Mouse (Mus musculus) intestine, embryonic 16.5 days (tissue): ENCODE results near the gene Wipf2. TPM values are rescaled to one million over a fixed set of nuclear protein-coding genes. Genes with fewer than 3 reads are reported as not detected.
A peak's percentile ranks its signal among the peaks of the same experiment; 100 is the strongest.
"Not testable (repeated sequence)": the region's sequence is repeated elsewhere in the genome, so short reads cannot be mapped to it uniquely, and the experiment has no call there.

ENCODE experiments used
- ATAC-seq: fragments of 200-750 bp; cut with Nextera tagmentation; 2 replicates; pipeline ENCODE4 v1.8.0; 2017; ENCODE audit warnings: moderate TSS enrichment, moderate library complexity
- H3K27ac ChIP-seq: fragments of 300-500 bp; sonication (generic); 2 replicates; pipeline ENCODE4 v1.5.1; 2014; ENCODE audit warnings: mild to moderate bottlenecking, low read length
- H3K27me3 ChIP-seq: fragments of 300-500 bp; sonication (generic); replicated peaks from 2 replicates; pipeline ENCODE4 v1.6.1; 2014; ENCODE audit warnings: low read length, control low read depth, mixed read lengths; ENCODE audit not compliant: control insufficient read depth, insufficient read depth
- H3K36me3 ChIP-seq: fragments of 300-500 bp; sonication (generic); 2 replicates; pipeline ENCODE4 v1.6.1; 2014; ENCODE audit warnings: low read length, control low read depth; ENCODE audit not compliant: control insufficient read depth, insufficient read depth
- H3K4me1 ChIP-seq: fragments of 300-500 bp; sonication (generic); 2 replicates; pipeline ENCODE4 v1.6.1; 2014; ENCODE audit warnings: low read length, control low read depth, mixed read lengths; ENCODE audit not compliant: control insufficient read depth, insufficient read depth
- H3K4me2 ChIP-seq: fragments of 300-500 bp; sonication (generic); 2 replicates; pipeline ENCODE4 v1.6.1; 2014; ENCODE audit warnings: low read depth, low read length, control low read depth
- H3K4me3 ChIP-seq: fragments of 300-500 bp; sonication (generic); 2 replicates; pipeline ENCODE4 v1.5.1; 2014; ENCODE audit warnings: mild to moderate bottlenecking, low read length
- H3K9ac ChIP-seq: fragments of 300-500 bp; sonication (generic); 2 replicates; pipeline ENCODE4 v1.6.1; 2014; ENCODE audit warnings: low read depth, low read length
- H3K9me3 ChIP-seq: fragments of 300-500 bp; sonication (generic); 2 replicates; pipeline ENCODE4 v1.6.1; 2016; ENCODE audit warnings: low read length, control low read depth; ENCODE audit not compliant: control insufficient read depth
- WGBS: fragments of 180-500 bp; shearing (Covaris S2); extraction: QIAGEN DNeasy Blood & Tissue Kit; methylation state at CpG from one replicate; pipeline ENCODE4 v1.1.7; 2014; 5-methylcytosine and 5-hydroxymethylcytosine counted together
- polyA plus RNA-seq: library from polyadenylated mRNA; unstranded; fragments of >200 nt; fragmentation: Nextera tagmentation; extraction: Ambion mirVana; gene quantifications from 2 replicates; pipeline ENCODE4 v1.2.1, GENCODE M21; 2015

Gene Wipf2
- polyA plus RNA-seq: 3.4 and 3.5 TPM in 2 replicates

DNA sequence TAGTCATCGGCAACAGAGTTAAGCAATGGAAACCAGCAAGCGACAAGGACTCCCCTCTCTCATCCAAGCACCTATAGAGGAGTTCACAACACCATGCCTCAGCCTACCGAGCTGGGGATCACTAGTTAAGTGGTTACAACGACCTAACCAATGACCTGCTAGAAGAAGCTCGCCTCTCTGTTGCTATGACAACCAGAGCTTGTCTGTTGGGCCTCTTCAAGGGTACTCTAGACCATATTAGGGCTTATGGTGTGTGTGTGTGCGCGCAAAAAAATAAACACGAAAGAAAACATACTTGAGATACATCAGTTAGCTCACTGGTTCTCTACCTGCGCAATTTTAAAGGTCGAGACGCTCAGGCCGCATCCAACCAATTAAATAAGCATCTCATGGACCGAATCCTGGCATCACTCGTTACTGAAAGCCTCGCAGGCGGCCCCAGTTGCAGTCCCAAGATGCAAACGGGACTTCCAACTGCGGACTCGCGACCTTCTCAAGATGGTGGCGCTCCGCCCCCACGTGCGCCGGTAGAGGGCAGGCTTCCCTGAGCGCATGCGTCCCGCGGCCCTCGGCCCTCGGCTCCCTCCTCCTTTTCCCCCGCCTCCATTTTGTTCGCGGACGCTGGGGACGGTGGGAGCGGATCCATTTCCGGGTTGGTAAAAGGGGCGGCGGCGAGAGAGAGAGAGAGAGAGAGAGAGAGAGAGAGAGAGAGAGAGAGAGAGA lies at the start of gene Wipf2:
TSS of gene Wipf2 (plus strand) at position 611 of the 723 bp plus-strand sequence.
- Histone ChIP-seq H3K27me3 (no peaks in the 10 kb centered on the region), H3K4me3 (peak within 1 kb of the TSS; percentile 71), H3K27ac (peak within 1 kb of the TSS; percentile 87), H3K9ac (peak within 1 kb of the TSS; percentile 90), H3K4me2 (peak within 1 kb of the TSS; percentile 68), H3K4me1 (peaks cover 9% of the 10 kb centered on the region; the same call in 1 of the 2 replicates), H3K36me3 (no peaks in the 10 kb centered on the region), H3K9me3 (no peaks in the 10 kb centered on the region)
- peak; percentile 93 for ATAC-seq
- WGBS: 7% methylated on average over 35 of the region's 41 CpGs

GRCm38 (mm10) chr11:98816706-98817239 lies 46.7 kb upstream of the Wipf2 start:
- Histone ChIP-seq H3K4me2 (no peak overlapping the region), H3K9me3 (no peaks in the 10 kb centered on the region), H3K4me3 (no peak overlapping the region), H3K9ac (no peak overlapping the region), H3K36me3 (peaks cover 8% of the 10 kb centered on the region), H3K27me3 (no peaks in the 10 kb centered on the region), H3K4me1 (no peaks in the 10 kb centered on the region), H3K27ac (no peak overlapping the region)
- 89% methylated on average over 1 of the region's 1 CpGs for WGBS
- no peak for ATAC-seq

DNA sequence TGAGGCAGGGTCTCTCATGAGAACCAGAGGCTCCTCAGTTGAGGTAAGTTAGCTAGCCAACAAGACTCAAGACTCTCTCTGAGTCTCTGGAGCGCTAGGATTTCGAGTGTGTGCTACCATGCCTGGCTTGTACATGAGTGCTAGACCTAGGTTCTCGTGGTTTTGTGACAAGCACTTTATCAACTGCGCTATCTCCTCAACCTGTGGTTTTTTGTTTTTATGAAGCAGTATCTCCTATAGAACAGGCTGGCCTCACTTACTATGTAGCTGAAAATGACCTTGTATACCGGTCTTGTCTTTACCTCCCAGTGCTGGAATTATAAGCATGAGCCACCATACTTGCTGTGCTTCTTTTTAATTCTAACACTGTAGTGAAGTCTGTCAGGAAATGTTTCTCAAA lies 42.5 kb upstream of the Wipf2 start:
- no peak for ATAC-seq
- H3K36me3 ChIP-seq: peaks cover 20% of the 10 kb centered on the region
- H3K27me3 ChIP-seq: no peaks in the 10 kb centered on the region
- no peak overlapping the region for H3K9ac ChIP-seq
- H3K9me3 ChIP-seq: no peaks in the 10 kb centered on the region
- H3K4me3 ChIP-seq: no peak overlapping the region
- no peaks in the 10 kb centered on the region for H3K4me1 ChIP-seq
- no peak overlapping the region for H3K27ac ChIP-seq
- no peak overlapping the region for H3K4me2 ChIP-seq
- WGBS: 93% methylated on average over 5 of the region's 5 CpGs

DNA sequence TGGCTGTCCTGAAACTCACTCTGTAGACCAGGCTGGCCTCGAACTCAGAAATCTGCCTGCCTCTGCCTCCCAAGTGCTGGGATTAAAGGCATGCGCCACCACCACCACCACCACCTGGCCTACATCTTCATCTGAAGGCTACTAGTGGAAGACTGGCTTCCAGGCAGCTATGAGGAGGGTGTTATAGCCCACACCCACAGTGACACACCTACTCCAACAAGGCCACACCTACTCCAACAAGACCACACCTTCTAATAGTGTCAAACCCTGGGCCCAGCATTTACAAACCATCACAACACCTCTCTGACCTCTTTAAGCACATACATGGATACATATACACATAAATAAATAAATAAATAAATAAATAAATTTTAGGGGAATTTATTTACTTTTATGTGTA lies 37.4 kb upstream of the Wipf2 start:
- not testable (repeated sequence) for H3K27ac ChIP-seq, H3K4me1 ChIP-seq, H3K27me3 ChIP-seq, ATAC-seq, H3K9ac ChIP-seq, H3K9me3 ChIP-seq, H3K4me3 ChIP-seq, H3K4me2 ChIP-seq
- WGBS: 95% methylated on average over 2 of the region's 2 CpGs
- peaks cover 29% of the 10 kb centered on the region for H3K36me3 ChIP-seq

DNA sequence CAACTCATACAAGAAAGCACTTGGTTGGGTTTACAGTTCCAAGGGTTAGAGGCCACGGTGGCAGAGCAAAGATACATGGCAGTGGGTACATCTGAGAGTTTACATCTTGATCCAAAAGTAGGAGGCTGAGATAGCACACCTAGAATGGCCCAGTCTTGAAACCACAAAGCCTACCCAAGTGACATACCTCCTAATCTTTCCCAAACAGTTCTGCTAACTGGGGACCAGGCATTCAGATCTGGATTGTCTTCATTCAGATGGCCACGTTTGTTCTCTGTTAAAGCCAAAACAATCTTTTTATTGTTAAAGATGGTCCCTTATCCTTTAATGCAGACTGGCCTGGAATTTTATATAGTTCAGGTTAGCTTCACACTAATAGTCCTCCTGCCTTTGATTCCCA lies 35.6 kb upstream of the Wipf2 start:
- no peak overlapping the region for H3K4me3 ChIP-seq
- no peaks in the 10 kb centered on the region for H3K27me3 ChIP-seq
- 82% methylated on average over 2 of the region's 2 CpGs for WGBS
- no peaks in the 10 kb centered on the region for H3K4me1 ChIP-seq
- H3K27ac ChIP-seq: no peak overlapping the region
- peaks cover 20% of the 10 kb centered on the region for H3K36me3 ChIP-seq
- no peak overlapping the region for H3K9ac ChIP-seq
- H3K4me2 ChIP-seq: no peak overlapping the region
- ATAC-seq: no peak
- no peaks in the 10 kb centered on the region for H3K9me3 ChIP-seq

DNA sequence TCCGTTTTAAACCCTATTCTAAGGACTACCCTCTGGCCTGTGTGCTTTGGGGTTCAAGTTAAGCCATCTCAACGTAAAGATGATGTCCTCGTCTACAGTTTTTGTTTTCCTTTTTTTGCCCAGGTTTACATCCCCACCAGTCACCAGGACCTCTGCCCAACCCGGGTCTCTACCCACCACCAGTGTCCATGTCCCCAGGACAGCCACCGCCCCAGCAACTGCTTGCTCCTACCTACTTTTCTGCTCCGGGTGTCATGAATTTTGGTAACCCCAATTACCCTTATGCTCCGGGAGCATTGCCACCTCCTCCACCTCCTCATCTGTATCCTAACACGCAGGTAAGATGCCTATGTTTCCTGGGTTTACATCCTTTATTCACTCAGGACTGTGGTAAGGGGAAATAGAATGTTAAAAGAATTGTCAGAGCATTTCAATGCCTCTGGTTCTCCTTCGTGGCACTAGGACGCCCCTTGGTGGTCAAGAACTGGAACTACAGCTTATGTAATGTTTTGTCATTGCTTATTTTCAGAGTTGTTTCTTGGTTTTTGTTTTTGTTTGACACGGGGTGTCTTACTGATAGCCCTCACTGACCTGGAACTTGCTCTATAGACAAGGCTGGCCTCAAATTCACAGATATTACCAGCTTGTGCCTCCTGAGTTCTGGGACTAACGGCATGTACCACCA lies 34.2 kb upstream of the Wipf2 start:
- H3K9me3 ChIP-seq: no peaks in the 10 kb centered on the region
- no peak overlapping the region for H3K9ac ChIP-seq
- H3K4me3 ChIP-seq: no peak overlapping the region
- no peak for ATAC-seq
- H3K36me3 ChIP-seq: peaks cover 22% of the 10 kb centered on the region
- H3K4me2 ChIP-seq: no peak overlapping the region
- no peaks in the 10 kb centered on the region for H3K27me3 ChIP-seq
- no peak overlapping the region for H3K27ac ChIP-seq
- 72% methylated on average over 12 of the region's 12 CpGs for WGBS
- H3K4me1 ChIP-seq: no peaks in the 10 kb centered on the region

GRCm38 (mm10) chr11:98829875-98830274 lies 33.6 kb upstream of the Wipf2 start:
- no peak for ATAC-seq
- Histone ChIP-seq H3K4me2 (no peak overlapping the region), H3K4me3 (no peak overlapping the region), H3K27ac (no peak overlapping the region), H3K27me3 (no peaks in the 10 kb centered on the region), H3K9me3 (no peaks in the 10 kb centered on the region), H3K36me3 (peaks cover 22% of the 10 kb centered on the region), H3K4me1 (no peaks in the 10 kb centered on the region; the same call in 1 of the 2 replicates), H3K9ac (no peak overlapping the region)
- WGBS: 57% methylated on average over 4 of the region's 4 CpGs

DNA sequence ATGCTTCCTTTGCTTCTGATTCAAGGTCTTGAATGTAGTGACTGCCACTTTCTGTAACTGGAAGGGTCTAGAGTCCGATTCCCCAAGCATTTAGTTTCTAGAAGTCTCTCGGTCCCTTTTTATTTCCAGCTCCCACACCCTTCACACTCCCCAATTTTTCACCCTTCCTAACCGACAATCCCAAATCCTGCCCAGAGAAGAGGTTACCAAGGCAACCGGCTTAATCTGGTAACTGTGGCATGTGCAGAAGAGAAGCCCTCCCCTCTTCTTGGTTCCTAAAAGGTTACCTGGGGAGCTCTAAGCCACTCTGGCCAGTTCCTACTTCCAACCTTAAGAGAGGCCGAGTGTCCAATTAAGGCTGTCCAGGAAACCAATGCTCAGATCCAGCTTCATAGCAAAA lies 28.1 kb upstream of the Wipf2 start:
- Histone ChIP-seq H3K9me3 (no peaks in the 10 kb centered on the region), H3K4me2 (no peak overlapping the region), H3K27me3 (no peaks in the 10 kb centered on the region), H3K36me3 (peaks cover 9% of the 10 kb centered on the region), H3K4me1 (peaks cover 23% of the 10 kb centered on the region), H3K27ac (no peak overlapping the region), H3K9ac (no peak overlapping the region), H3K4me3 (no peak overlapping the region)
- ATAC-seq: no peak
- 46% methylated on average over 5 of the region's 5 CpGs for WGBS

GRCm38 (mm10) chr11:98835725-98836124 lies 27.7 kb upstream of the Wipf2 start:
- H3K27ac ChIP-seq: peak overlapping the region; percentile 18; the same call in 1 of the 2 replicates

More at GRCm38 (mm10) chr11:98835725-98836124, 27.7 kb upstream of the Wipf2 start:
- H3K4me2 ChIP-seq: no peak overlapping the region
- whole genome bisulfite sequencing: 48% methylated on average over 3 of the region's 3 CpGs
- no peaks in the 10 kb centered on the region for H3K9me3 ChIP-seq
- no peak overlapping the region for H3K9ac ChIP-seq
- H3K4me1 ChIP-seq: peaks cover 23% of the 10 kb centered on the region
- no peak overlapping the region for H3K4me3 ChIP-seq
- no peaks in the 10 kb centered on the region for H3K27me3 ChIP-seq
- peaks cover 9% of the 10 kb centered on the region for H3K36me3 ChIP-seq
- 0 out of 2 replicates have a peak, but pooled peaks have one; percentile 19 for ATAC-seq
